Mouse (Mus musculus) small intestine, adult 2 months (tissue): ENCODE results near the gene Tjp2.

ENCODE experiments used
- CTCF ChIP-seq: fragments of 200-500 bp; IDR thresholded peaks from 2 replicates; pipeline ENCODE4 v1.5.1; 2012; ENCODE audit warnings: low read depth, mild to moderate bottlenecking, control low read depth, inconsistent platforms, low read length, moderate library complexity, mixed read lengths; ENCODE audit not compliant: insufficient replicate concordance, insufficient read length; ENCODE audit errors: extremely low read depth
- POLR2A ChIP-seq: fragments of 200-500 bp; IDR thresholded peaks from 2 replicates; pipeline ENCODE4 v1.6.1; 2012; ENCODE audit warnings: low read depth, mild to moderate bottlenecking, control low read depth, inconsistent platforms, low read length, moderate library complexity

GRCm38 (mm10) chr19:24103802-24104201, 121.0 kb downstream of the Tjp2 start:
- TF ChIP-seq CTCF = no peak
- TF ChIP-seq POLR2A = no peak
